Mouse (Mus musculus) thymus, postnatal 0 days (tissue): ENCODE data around the gene Adgrl3. TPM values are rescaled to one million over a fixed set of nuclear protein-coding genes. Genes with fewer than 3 reads are reported as not detected.

Experiments
- DNase-seq: peaks from one replicate; pipeline ENCODE4 v3.0.0-alpha.2; 2015; ENCODE audit warnings: low spot score
- microRNA-seq: library from miRNA; unstranded; fragments of <30 nt; microRNA quantifications from one replicate; pipeline ENCODE4, GENCODE M21; 2016; ENCODE audit warnings: borderline number of aligned reads
- polyA plus RNA-seq: library from polyadenylated mRNA; unstranded; fragments of >200 nt; fragmentation: Nextera tagmentation; extraction: Ambion mirVana; gene quantifications from 2 replicates; pipeline ENCODE4 v1.2.1, GENCODE M21; 2015

Adgrl3 gene
- polyA plus RNA-seq, 1 experiment from 2014 or later: 2.0 TPM

GRCm38 (mm10) chr5:81832076-81832475 is 812.1 kb downstream of the Adgrl3 start:
- DNase-seq: no peak

- DNase-seq: no peak
Measured at GRCm38 (mm10) chr5:81832679-81833078, 812.7 kb downstream of the Adgrl3 start.

- DNase-seq: no peak
Measured at GRCm38 (mm10) chr5:81837860-81838259, 817.9 kb downstream of the Adgrl3 start.

GRCm38 (mm10) chr5:81843798-81844197 is 823.9 kb downstream of the Adgrl3 start:
- no peak for DNase-seq

GRCm38 (mm10) chr5:81870336-81870735 is 850.4 kb downstream of the Adgrl3 start:
- no peak for DNase-seq

Small RNA genes within 50 kb of the gene (microRNA-seq; reads per million reads assigned to microRNA genes)
- not detected for gene Gm22048
